Mouse (Mus musculus) heart, postnatal 4 days (tissue): ENCODE results near the gene Srsf1. TPM values are rescaled to one million over a fixed set of nuclear protein-coding genes. Genes with fewer than 3 reads are reported as not detected.
"Not testable (repeated sequence)": the region's sequence is repeated elsewhere in the genome, so short reads cannot be mapped to it uniquely, and the experiment has no call there.

ENCODE experiments used
- DNase-seq: peaks from one replicate; pipeline ENCODE4 v3.0.0; 2021
- total RNA-seq, 2 experiments: library from RNA; stranded (reverse); gene quantifications; 2 replicates each; pipeline ENCODE4 v1.2.3; 2021

Gene Srsf1
- total RNA-seq, 2 experiments from 2014 or later = 207 to 224 TPM

- no peak for DNase-seq
Measured at GRCm38 (mm10) chr11:88044314-88044713, 2.9 kb upstream of the Srsf1 start.

- not testable (repeated sequence) for DNase-seq
Measured at GRCm38 (mm10) chr11:88045159-88045558, 2.0 kb upstream of the Srsf1 start.

- DNase-seq = no peak
Measured at GRCm38 (mm10) chr11:88045878-88046277, 1.3 kb upstream of the Srsf1 start.

- DNase-seq = peak; percentile 26
Measured at GRCm38 (mm10) chr11:88046323-88046937, 743 bp upstream of the Srsf1 start.

- peak; percentile 79 for DNase-seq
Measured at GRCm38 (mm10) chr11:88047871-88048531, 828 bp downstream of the Srsf1 start.

GRCm38 (mm10) chr11:88048961-88049670 lies 1.9 kb downstream of the Srsf1 start:
- no peak for DNase-seq

GRCm38 (mm10) chr11:88049732-88050131 lies 2.6 kb downstream of the Srsf1 start:
- no peak for DNase-seq

- DNase-seq = no peak
Measured at GRCm38 (mm10) chr11:88052638-88053037, 5.5 kb downstream of the Srsf1 start.

GRCm38 (mm10) chr11:88053821-88054220 lies 6.6 kb downstream of the Srsf1 start:
- no peak for DNase-seq

- peak; percentile 62 for DNase-seq
Measured at GRCm38 (mm10) chr11:88054589-88054988, 7.4 kb downstream of the Srsf1 start.

GRCm38 (mm10) chr11:88055777-88056176 lies 8.6 kb downstream of the Srsf1 start:
- no peak for DNase-seq

- no peak for DNase-seq
Measured at GRCm38 (mm10) chr11:88057788-88058187, 10.6 kb downstream of the Srsf1 start.

- peak; percentile 57 for DNase-seq
Measured at GRCm38 (mm10) chr11:88059141-88059540, 12.0 kb downstream of the Srsf1 start.

GRCm38 (mm10) chr11:88061892-88062625 lies 14.9 kb downstream of the Srsf1 start:
- DNase-seq = no peak

- DNase-seq = no peak
Measured at GRCm38 (mm10) chr11:88065732-88066131, 18.6 kb downstream of the Srsf1 start.

GRCm38 (mm10) chr11:88067191-88067585 lies 20.0 kb downstream of the Srsf1 start:
- DNase-seq = no peak

GRCm38 (mm10) chr11:88067586-88068410 lies 20.6 kb downstream of the Srsf1 start, which contains the start of gene Vezf1:
TSS of gene Vezf1 (plus strand) at chr11:88068279.
- DNase-seq = peak; percentile 84

GRCm38 (mm10) chr11:88068411-88069245 lies 21.5 kb downstream of the Srsf1 start:
- DNase-seq = peak; percentile 79

GRCm38 (mm10) chr11:88069246-88069570 lies 22.0 kb downstream of the Srsf1 start:
- DNase-seq = no peak

- no peak for DNase-seq
Measured at GRCm38 (mm10) chr11:88070392-88070791, 23.2 kb downstream of the Srsf1 start.

GRCm38 (mm10) chr11:88071113-88071512 lies 23.9 kb downstream of the Srsf1 start:
- peak; percentile 7 for DNase-seq
